Mouse (Mus musculus) adrenal gland, adult 2 months (tissue): ENCODE measurements around the gene Mrpl47. TPM values are rescaled to one million over a fixed set of nuclear protein-coding genes. Genes with fewer than 3 reads are reported as not detected.
"Not testable (repeated sequence)": the region's sequence is repeated elsewhere in the genome, so short reads cannot be mapped to it uniquely, and the experiment has no call there.

Experiments
- DNase-seq: peaks from one replicate; pipeline ENCODE4 v3.0.0; 2021
- polyA plus RNA-seq: library from polyadenylated mRNA; depleted of rRNA; stranded (reverse); fragments of >200 nt; gene quantifications from 2 replicates; pipeline ENCODE4 v1.2.3, GENCODE M21; 2012; rRNA removed
- total RNA-seq, 2 experiments: library from RNA; stranded (reverse); gene quantifications; 2 replicates each; pipeline ENCODE4 v1.2.3; 2021

The Mrpl47 gene
- total and polyA plus RNA-seq, 3 experiments = 0.58 to 40.0 (median 36.0) TPM

GRCm38 (mm10) chr3:32708052-32708367, 29.4 kb downstream of the Mrpl47 start:
- DNase-seq = no peak

DNA sequence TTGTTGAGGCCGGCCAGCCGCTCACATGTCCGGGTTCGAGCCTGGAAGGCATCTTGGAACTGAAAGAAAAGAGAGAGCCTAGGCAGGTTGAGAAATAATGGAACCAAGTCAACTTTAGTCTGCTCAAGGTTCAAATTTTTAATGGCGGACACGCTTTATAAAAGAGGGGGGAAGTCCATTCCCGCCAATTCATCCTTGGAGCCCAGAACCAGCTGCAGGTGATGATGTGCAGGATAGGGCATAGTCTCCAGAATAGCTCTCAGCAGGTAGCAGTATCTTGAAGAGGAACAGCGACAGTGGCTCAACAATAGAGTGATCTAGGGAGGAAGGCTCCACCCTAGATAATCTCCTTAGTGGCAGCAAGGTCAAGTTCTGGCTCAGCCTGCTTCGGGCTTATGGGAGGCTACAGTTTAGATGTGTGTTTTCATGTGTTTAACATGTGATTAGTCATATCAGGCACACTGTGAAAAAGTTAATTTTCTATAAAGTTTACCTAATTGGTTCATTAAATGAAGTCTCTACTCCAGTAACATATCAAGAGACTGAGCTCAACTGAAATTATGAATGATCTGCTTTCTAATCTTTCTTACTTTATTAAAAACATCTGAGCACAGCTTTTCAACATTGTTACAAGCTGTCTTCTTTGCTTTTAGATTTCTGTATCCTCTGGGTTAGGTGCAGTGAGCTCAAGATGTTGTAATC, 31.6 kb downstream of the Mrpl47 start, which contains the start of gene Actl6a:
Actl6a (plus strand) TSS at position 652 of the 702 bp plus-strand sequence.
- DNase-seq = not testable (repeated sequence)

DNA sequence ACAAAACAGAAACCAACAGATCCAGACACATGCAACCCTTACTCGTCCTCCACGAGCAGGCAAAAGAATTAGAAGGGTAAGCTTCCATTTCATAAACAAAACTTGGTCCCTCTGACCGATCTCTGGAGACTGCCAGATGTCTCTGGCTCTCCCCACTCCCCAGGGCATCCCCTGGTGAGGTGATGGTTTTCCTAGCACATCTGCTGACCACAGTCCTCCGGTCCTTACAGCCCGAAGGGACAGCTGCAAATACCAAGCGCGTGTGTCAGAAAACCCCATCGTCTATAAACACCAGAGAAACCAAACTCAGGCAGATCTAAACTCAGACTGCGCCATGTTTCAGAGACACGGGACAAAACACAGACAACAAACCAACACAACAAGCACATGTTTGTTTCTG, 32.8 kb downstream of the Mrpl47 start:
- DNase-seq = not testable (repeated sequence)

GRCm38 (mm10) chr3:32704021-32704420, 33.4 kb downstream of the Mrpl47 start:
- DNase-seq = not testable (repeated sequence)

- DNase-seq = peak; percentile 85
Measured at GRCm38 (mm10) chr3:32698228-32698863, 39.1 kb downstream of the Mrpl47 start.

- DNase-seq = no peak
Measured at GRCm38 (mm10) chr3:32695583-32695980, 41.8 kb downstream of the Mrpl47 start.

DNA sequence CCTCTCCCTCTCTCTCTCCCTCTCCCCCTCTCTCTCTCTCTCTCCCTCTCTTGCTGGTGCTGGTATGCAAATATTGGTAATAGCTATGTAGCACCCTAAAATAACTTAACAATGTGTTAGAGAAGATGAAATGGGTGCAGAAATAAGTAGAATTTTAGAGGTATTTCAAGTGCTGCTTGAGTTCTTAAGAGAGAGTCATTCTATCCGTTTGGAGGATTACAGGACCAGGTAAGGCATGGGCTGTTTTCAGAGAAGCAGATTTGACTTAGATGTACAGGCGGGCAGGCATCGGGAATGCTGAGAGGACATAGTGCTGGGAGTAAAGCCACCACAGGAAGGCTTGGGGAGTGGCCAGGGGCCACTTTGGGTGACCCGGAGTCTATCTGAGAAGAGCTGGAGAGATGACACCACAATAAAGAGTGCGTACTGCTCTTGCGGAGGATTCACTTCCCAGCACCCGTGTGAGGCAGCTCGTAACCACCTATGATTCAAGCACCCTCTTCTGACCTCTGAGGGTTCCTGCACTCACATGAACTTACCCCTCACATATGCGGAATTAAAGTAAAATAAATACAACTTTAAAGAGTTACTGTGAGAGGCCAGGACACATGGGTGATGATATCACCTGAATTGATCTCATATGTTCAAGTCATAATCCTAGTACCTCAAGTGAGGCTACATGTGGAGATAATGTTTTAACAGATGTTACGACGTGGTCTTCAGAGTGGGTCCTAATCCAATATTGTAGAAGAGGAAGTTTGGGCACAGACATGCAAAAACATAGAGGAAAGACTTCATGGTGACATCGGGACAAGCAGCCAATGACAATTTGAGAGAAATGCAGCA, 42.4 kb downstream of the Mrpl47 start:
- DNase-seq = no peak

DNA sequence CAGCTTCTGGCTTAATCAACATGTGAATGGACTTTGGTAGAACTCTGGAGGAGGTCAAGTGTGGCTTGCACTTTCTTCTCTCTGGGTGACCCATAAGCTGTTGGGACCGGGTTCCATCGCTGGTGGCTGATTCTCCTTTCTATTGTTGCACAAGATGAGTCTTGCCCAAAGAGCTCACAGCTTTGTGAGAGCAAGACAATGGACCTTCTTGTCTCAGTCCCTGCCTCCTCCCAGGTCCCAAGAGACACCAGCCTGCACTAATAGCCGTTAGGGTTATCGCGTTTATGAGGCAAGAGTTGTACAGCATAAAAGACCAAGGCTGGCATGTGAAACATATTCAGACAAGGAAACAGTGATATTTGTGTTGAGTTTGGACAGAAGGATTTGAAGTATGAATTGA, 43.2 kb downstream of the Mrpl47 start:
- DNase-seq = no peak

DNA sequence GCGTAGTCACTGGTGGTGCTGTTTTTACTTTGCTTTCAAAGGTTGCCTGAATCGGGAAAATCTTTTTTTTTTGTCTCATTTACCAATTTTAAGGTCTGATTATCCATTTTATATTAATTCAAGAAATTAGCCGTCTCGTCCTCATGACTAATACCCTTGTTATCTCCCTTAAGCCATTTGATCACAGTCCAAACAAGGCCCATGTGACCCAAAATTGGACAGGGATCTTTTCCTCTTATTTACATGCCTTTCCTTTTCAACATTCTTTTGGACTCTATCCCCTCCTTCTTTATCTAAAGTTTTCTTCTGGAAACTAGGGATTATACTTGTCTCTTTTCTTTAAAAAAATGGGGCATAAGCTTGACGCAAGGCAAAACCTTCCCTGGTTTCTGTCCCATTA, 45.6 kb downstream of the Mrpl47 start:
- no peak for DNase-seq

DNA sequence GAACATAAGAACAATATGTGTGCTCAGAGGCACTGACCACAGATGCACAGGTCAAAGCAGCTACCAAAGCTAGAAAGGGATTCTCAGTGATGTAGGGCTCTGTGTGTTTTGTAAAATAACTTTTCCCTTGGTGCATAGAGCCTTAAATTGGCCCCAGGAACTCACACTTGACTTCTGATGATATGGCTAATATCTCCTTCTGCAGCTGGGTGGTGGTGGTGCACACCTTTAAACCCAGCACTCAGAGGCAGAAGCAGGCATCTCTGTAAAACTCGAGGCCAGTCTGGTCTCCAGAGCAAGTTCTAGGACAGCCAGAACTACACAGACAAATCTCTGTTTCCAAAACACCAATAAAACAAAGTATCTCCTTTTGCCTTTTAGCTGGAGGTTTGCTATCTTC, 46.5 kb downstream of the Mrpl47 start:
- DNase-seq = no peak

GRCm38 (mm10) chr3:32690008-32690407, 47.4 kb downstream of the Mrpl47 start:
- no peak for DNase-seq

DNA sequence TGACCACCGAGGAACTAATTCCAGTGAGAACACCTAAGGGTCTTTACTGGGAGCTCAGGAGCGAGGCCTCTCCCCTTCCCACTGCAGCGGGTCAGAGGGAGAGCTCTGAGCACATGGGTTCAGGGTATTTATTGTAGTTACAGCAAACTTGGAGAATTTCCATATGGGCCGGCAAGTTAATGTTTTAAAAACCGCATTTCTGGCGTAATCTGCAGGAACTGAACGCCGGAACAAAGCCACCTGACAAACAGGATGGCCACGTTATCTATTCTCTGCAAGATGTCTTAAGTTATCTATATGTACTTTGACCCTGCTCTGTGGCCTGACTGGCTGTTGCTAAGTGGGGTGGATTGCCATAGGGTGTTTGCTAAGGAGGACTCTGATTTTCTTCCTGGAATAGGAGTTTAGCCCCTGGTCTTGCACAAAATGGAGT, 47.8 kb downstream of the Mrpl47 start:
- no peak for DNase-seq

- DNase-seq = no peak
Measured at GRCm38 (mm10) chr3:32687156-32687555, 50.2 kb downstream of the Mrpl47 start.

- no peak for DNase-seq
Measured at GRCm38 (mm10) chr3:32686537-32686936, 50.9 kb downstream of the Mrpl47 start.

- DNase-seq = no peak
Measured at GRCm38 (mm10) chr3:32684631-32685030, 52.8 kb downstream of the Mrpl47 start.

- DNase-seq = no peak
Measured at GRCm38 (mm10) chr3:32682910-32683531, 54.4 kb downstream of the Mrpl47 start.

DNA sequence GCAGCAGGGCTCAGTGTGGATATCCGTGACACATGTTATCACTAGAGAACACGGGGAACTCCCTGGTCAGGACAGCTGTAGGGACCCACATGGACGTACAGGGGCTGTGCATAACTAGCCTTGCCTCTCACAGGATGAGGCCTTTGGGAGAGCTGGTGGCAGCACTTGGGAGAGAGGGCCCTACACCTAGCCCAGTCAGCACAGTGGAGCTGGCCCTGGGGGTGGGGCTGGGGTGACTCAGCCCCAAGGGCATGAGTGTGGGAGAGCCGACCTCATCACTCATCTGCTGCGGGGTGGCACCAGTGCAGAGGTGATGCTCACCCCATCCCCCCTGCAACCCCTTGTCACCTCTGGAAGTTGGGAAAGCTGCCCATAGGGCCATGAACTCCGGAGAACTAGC, 61.0 kb downstream of the Mrpl47 start:
- DNase-seq = peak; percentile 89

Other genes starting within 250 kb of the Mrpl47 start
- 1 to 10 TPM in 1 of 2 experiments, under 1 TPM in 1; 0.17 to 1.2 TPM for gene Kcnmb3, start 245.4 kb downstream of the Mrpl47 start, total RNA-seq
- gene Kcnmb3, start 245.4 kb downstream of the Mrpl47 start, polyA plus RNA-seq = not detected in 2 replicates
- 10 to 100 TPM; 30.7 to 31.9 TPM for gene Zfp639, start 227.3 kb downstream of the Mrpl47 start, total RNA-seq
- gene Zfp639, start 227.3 kb downstream of the Mrpl47 start, polyA plus RNA-seq = 14.1 and 19.7 TPM in 2 replicates
- gene Mfn1, start 208.1 kb downstream of the Mrpl47 start, total RNA-seq = 10 to 100 TPM; 76.0 to 80.1 TPM
- 6.6 and 7.3 TPM in 2 replicates for gene Mfn1, start 208.1 kb downstream of the Mrpl47 start, polyA plus RNA-seq
- 10 to 100 TPM; 24.9 to 63.2 TPM for gene Gnb4, start 121.0 kb downstream of the Mrpl47 start, total RNA-seq
- gene Gnb4, start 121.0 kb downstream of the Mrpl47 start, polyA plus RNA-seq = 11.8 and 13.0 TPM in 2 replicates
- gene Actl6a, start 31.3 kb downstream of the Mrpl47 start, total RNA-seq = 10 to 100 TPM; 40.5 to 46.7 TPM
- gene Actl6a, start 31.3 kb downstream of the Mrpl47 start, polyA plus RNA-seq = 10.5 and 12.6 TPM in 2 replicates
- gene Ndufb5, start 615 bp downstream of the Mrpl47 start, total RNA-seq = 100 to 1,000 TPM; 306 to 393 TPM
- gene Ndufb5, start 615 bp downstream of the Mrpl47 start, polyA plus RNA-seq = 475 and 574 TPM in 2 replicates
- gene Usp13, start 79.9 kb upstream of the Mrpl47 start, total RNA-seq = 1 to 10 TPM; 3.3 to 3.9 TPM
- 0.51 and 1.1 TPM in 2 replicates for gene Usp13, start 79.9 kb upstream of the Mrpl47 start, polyA plus RNA-seq